Mouse (Mus musculus) layer of hippocampus, postnatal 25 days (tissue): ENCODE results near the gene Apaf1. TPM values are rescaled to one million over a fixed set of nuclear protein-coding genes. Genes with fewer than 3 reads are reported as not detected.

Experiments
- DNase-seq, 2 experiments: peaks; one replicate each; pipeline ENCODE4 v3.0.0; 2022; ENCODE audit warnings: mixed read lengths in 2 of 2, low spot score in 1 of 2; ENCODE audit errors: extremely low spot score in 1 of 2
- total RNA-seq, 2 experiments: library from RNA; stranded (reverse); gene quantifications; 2 replicates each; pipeline ENCODE4 v1.2.3; 2021

Gene Apaf1
- total RNA-seq, 2 experiments from 2014 or later = 12.3 to 13.1 TPM

DNA sequence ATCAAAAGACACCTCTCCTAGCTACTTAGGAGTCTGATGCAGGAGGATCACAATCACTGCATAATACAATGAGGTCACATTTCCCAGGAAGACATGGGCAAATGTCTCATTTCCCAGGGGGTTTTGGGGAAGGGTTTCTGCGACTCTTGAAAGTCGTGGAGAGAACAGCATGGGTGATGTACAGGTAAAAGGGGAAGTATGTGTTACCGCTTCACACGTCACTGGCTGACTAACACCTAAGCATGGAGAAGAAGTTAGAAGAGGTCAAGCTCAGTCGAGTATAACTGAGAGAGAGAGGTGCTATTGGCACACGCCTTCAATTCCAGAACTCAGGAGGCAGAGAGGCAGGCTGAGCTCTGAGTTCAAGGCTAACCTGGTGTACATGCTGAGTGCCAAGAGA, 92.2 kb downstream of the Apaf1 start:
- DNase-seq = no peak

DNA sequence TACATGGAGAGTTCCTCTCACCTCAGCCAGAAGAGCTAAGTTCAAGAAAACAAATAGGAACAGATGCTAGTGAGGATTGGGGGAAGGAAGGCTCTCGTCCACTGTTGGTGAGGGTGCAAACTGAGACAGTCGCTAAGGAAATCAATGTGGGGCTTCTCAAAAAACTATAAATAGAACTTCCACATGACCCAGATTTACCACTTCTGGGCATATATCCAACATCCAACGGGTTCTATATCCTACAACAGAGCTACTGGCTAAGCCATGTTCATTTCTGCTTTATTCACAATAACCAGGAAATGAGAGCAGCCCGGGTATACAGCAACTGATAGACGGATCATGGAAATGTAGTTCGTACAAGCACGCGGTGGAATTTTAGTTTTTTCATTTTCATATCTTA, 99.5 kb downstream of the Apaf1 start:
- no peak for DNase-seq

- no peak for DNase-seq
Measured at GRCm38 (mm10) chr10:90981811-90982210, 100.8 kb downstream of the Apaf1 start.

DNA sequence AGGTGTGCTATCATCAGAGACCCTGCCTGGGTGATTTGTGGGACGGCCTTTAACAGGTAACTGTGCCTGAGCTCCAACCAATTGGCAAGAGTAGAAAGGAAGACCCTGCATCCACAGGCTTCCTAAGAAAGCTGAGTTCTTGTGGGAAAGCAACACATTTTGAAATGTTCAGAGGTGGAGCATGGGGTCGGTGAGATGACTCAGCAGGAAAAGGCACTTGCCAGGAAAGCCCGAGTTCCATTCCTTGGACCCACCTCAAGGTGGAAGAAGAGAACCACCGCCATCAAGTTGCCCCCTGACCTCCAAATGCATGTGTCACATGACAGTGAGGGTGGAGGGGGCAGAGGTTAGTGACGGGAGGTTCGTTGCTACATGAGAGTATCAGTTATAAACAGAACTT, 108.1 kb downstream of the Apaf1 start:
- no peak for DNase-seq

DNA sequence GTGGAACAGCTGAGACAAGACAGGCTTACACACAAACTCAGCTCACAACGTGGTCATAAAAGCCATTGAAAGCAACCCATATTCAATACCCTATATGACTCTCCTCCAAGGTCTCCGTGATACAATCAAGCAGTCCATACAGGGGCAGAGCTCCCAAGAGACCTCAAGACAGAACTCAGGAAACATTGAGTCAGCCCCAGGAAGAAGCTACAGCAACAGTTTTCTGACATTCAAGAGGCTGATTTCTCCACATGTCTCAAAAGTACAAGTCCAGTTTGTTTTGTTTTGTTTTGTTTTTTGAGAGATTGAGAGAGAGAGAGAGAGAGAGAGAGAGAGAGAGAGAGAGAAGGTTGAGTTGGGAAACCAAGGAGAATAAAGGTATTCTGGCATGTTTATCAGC, 108.5 kb downstream of the Apaf1 start:
- DNase-seq = no peak

GRCm38 (mm10) chr10:90970560-90970959, 112.0 kb downstream of the Apaf1 start:
- DNase-seq = no peak

DNA sequence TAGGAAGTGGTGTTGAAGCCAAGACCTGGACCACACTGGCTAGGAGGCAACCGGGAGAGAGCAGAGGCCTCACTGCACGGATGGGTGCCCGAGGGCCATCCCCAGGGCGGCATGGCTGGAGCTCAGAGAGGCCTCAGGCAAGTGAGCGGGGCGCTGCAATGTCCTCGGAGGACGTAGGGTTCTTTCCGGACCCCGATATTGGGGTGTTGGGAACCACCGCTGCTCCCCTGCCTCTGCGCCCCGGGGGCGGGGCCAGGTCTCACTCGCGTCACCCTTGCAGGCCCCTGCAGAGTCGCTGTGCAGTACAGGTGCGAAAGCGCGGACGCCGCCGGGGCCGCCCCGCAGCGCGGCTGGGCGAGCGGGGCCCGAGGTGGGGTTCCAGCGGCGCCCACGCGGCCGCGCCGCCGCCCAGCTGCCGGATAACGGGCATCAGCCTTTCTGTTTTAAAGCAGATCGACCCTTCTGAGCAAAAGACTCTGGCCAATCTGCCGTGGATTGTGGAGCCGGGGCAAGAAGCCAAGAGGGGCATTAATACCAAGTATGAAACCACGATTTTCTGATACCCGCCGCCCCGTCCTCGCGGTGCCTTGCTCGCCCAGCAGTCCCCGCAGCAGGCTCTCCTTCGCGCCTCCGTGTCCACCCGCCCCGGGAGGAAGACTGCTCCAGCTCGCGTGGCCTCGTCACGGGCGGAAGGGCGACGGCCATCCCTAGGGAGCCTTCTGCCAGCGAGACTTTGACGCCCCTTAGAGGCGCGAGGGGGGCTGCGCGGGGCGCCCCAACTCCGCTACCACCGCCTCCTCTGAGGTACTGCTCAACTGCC, 113.0 kb downstream of the Apaf1 start:
- no peak for DNase-seq

DNA sequence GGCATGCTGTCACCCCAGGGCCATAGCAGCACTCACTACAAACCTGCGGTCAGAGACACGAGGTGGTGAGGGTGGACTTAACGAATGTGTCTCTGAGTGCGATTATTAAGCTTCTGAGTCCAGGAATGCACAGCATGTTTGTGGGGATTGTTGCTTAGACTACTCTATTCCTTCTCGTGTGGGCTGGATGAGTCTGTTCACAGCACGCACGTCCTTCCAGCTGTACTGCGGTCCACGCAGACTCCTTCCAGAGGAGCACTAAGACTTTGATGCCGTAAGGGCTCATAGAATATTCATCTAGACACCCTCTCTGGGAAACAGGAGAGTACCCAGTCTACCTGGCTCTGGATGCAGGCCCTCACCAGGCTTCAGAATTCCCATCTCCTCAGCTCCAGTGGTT, 114.3 kb downstream of the Apaf1 start:
- DNase-seq = no peak

DNA sequence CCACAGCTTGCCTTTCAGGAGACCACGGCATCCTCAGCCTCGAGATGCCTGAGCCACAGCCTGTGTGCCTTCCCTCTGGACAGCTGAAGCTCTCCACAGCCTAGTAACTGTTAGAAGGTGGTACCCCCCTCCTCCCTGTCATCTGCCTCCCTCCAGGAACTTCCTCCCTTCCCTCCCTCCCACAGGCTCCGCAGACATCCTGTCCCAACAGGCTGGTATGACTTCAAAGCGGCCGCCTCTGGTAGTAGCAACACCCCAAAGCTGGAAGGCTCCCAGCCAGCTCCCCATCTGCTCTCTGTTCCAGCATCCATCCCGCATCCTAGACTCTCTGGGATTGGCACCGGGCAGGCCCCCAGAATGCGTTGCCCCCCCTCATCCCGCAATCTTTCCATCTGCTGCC, 115.7 kb downstream of the Apaf1 start:
- peak; percentile 56 to 63 for DNase-seq

DNA sequence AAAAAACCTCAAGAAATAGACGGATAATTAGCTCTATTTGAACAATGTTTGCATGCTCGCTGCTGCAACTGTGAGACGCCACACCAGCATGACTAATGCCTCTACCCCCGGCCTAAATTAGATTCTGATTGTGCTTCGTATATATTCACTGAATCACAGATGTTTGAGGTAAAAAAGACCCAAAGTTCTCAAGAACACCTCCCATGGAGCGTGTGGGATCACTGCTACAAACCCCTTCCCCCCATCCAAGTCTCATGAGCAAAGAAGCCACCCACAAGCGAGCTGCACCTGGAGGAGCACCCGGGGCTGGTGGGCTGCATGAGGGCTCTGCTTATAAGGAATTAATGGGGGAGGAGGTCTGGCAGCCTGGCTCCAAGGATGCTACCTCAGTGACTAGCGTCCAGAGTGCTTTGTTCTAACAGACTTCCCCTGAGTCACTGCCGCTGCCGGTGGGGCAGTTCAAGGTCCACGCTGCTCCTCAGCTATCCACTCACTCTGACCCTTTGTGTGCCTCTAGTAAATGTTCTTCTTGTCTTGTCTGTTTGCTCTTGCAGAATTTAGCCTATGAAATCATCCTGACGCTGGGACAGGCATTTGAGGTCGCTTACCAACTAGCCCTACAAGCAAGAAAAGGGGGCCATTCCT, 116.8 kb downstream of the Apaf1 start:
- DNase-seq = no peak

DNA sequence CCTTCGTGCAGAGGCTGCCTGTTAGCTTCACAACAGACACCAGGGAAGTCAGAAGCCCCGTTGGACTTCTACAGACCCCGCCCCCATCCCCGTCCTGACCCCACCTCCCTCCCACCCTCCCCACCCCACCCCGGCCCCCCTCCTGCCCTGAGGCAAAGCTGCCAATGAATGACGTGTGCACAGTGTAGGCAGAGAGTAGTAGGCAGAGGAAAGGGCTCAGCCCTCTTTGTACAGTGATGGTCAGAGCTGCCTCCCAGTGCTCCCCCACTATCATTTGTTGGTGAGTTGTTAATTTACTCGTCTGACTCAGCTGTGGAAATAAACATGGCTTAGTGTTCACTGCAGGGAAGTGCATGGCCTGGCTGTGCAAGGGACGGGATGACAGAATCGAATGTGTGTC, 118.1 kb downstream of the Apaf1 start:
- no peak for DNase-seq

DNA sequence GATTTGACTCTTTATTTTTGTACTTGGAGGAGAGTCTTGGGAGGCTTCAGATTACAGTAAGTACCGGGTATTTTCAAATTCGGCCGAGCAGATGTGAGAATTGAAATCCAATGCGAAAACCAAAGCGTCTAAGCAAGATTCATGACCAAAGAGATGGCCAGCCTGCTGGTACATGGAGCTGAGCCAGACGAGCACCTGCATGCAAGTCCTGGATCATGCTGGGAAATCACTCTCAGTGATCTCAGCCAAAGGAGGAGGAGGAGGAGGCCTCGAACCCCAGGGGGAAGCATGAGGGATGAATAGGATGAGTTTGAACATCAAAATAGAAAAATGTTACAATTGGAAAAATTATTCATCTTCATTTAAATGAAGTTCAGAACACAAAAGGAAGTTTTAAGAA, 122.2 kb downstream of the Apaf1 start:
- DNase-seq = no peak

- no peak for DNase-seq
Measured at GRCm38 (mm10) chr10:90953821-90954220, 128.7 kb downstream of the Apaf1 start.

DNA sequence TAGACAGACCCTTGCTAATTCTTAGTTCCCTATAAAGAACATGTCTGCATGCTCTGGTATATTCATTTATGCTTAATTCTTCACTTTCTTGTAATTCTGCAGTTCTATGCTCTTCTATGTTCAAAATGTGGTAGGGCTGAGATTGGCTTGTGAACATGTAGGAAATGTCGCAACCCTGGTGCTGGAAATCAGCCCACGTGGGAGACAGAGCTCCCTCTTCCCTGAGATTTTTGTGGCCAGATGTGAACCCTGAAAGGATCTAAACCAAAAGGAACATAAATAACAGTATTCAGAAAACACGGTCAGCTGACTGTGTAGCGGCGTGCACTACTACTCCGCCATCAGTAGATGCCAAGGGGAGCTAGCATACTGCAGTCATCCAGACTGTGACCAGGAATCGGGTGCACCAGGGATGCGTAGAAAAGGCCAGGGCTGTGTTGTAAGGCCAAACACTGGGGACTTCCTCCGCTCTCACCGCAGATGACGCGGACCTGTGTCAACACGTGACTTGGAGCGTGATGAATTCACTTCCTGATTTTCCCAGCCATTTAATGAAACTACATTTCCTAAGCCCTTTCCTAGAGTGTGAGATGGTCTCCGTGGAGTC, 129.4 kb downstream of the Apaf1 start:
- DNase-seq = no peak

DNA sequence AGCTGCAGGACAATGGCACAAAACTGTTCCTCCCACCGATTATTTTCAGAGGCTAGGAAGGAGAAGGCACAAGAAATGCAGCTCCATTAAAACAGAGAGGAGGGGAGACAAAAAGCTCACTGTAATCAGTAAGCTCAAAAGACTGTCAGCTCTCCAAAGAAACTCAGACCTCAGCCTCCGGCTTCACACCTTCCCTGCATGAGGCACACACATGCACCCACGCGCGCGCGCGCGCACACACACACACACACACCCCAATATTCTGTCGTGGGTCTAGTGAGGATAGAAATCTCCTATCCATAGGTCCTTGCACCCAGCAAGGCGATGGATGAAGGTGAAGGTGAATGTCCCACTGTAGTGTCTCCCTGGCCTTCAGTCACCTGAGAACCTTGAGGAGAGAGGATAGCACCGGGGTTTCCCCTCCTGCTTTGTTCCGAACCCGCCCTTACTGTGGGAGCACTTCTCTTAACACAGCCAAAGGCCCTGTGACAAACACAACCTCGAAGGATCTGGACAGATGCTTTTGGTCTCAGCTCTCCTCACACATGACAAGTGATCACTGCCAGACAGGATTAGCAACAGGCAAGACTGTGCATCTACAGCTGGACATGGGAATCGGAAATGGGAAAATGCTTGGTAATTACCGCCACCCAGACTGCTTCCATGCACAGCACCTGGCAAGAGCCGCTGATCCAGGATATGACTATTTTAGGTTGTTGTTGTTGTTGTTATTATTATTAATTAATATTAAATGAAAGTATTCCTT, 134.8 kb downstream of the Apaf1 start:
- no peak for DNase-seq

DNA sequence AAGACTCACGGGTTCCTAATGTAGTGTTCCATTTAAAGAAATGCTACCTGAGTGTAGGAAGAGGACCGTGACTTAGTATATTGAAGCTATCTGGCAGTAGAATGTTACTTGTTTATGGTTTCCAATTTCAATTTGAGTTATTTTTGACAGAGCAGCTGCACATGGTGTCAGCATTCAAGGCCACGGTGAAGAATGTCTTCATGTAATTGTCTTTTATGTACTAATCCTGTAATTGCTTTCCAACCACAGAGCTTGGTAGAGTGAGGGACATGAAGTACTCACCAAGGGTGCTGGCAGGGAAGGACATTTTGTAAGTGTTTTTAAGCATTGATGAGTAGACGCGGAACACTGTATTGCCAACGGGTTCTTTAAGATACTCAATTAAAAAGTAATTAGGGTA, 135.5 kb downstream of the Apaf1 start:
- no peak for DNase-seq

DNA sequence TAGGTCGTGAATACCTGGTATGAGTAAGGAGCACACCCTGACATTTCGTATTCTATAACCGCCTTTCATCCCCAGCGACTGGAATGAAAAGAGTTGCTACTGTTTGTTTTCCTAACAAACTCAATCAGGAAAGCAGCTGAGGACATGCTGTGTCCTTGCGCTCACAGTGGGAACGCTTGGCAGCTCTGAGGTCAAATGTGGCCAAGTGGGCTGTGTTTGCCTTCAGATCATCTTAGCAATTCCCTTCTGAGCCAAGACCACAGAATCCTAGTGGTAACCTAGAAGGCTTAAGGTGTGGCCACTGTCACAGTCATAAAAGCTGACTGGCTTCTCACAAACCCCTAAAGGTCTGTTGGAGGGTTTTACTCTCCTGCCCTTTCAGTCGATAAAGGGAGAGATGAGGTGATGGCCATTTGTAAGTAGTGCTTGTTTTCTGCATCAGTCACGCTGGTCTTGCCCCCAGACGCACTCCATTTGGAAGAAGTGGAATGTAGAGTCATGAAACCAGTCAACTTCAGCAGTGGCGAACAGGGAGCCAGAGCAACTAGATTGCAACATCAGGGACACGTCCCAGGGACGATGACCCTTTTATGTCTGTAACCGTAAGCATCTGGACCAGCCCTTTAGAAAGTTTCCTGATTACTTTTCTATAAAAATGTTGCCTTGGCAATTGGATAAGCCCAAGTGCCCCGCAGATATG, 140.4 kb downstream of the Apaf1 start:
- DNase-seq = no peak

DNA sequence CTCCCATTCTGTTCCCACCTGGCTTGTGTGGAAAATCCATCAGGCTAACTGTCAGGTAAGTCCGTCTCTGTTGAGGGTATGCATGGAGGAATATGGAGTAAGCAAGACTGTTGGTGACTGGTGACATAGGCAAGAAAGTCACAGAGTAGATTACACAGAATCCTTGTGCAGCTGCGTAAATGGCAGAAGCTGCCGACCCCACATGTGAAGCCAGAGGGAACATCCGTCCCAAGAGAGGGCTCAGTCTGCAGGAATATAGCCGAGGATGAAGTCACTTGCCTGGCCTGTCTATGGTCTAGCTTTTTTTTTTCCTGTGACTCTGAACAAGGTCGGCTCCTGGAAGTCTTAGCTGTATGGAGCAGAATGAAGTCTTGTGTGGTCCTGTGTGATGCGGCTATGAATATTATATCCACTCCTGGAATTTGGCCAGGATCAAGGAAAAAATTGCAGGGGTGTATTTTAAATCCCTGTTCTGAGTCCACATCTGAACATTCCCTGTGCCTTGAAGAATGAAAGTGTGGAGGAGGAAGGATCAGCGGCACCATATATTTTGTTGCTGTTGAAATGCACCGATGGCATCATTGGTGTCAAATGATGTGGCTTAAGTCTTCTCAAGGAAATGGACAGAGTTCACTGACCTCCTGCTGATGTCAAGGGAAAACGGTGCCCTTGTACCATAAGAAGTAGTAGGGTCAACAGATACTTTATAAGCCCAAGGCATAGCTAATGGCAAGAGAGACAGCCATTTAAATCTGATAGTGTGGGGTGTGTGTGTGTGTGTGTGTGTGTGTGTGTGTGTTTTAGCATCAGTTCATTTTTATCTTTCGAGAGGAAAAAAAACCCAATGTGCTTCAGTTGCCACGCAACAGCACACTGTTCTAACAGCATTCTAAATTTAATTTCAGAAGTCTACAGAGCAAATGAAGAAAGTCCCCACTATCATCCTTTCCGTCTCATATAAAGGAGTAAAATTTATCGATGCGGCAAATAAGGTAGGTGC, 141.7 kb downstream of the Apaf1 start:
- peak in 1 of 2 experiments; percentile 18 for DNase-seq
